Mouse (Mus musculus) left cerebral cortex, adult 9 months (tissue): ENCODE measurements around the gene Myt1.
"Not testable (repeated sequence)": the region's sequence is repeated elsewhere in the genome, so short reads cannot be mapped to it uniquely, and the experiment has no call there.

Source experiments
- DNase-seq, 2 experiments: peaks; one replicate each; pipeline ENCODE4 v3.0.0; 2022; ENCODE audit warnings: low spot score in 2 of 2

The Myt1 gene

GRCm38 (mm10) chr2:181777715-181778114, 14.6 kb downstream of the Myt1 start:
- DNase-seq: no peak

- no peak for DNase-seq
Observed at GRCm38 (mm10) chr2:181781421-181781820, 18.3 kb downstream of the Myt1 start.

GRCm38 (mm10) chr2:181787852-181788251, 24.7 kb downstream of the Myt1 start:
- no peak for DNase-seq

GRCm38 (mm10) chr2:181789396-181789795, 26.3 kb downstream of the Myt1 start:
- DNase-seq: no peak

GRCm38 (mm10) chr2:181793186-181793585, 30.1 kb downstream of the Myt1 start:
- DNase-seq: not testable (repeated sequence)

GRCm38 (mm10) chr2:181795641-181796130, 32.6 kb downstream of the Myt1 start:
- DNase-seq: no peak

GRCm38 (mm10) chr2:181797672-181798071, 34.5 kb downstream of the Myt1 start:
- DNase-seq: no peak

- DNase-seq: no peak
Observed at GRCm38 (mm10) chr2:181829032-181829650, 66.0 kb downstream of the Myt1 start.

- DNase-seq: no peak
Observed at GRCm38 (mm10) chr2:181832745-181833144, 69.6 kb downstream of the Myt1 start.

- peak; percentile 81 to 93 for DNase-seq
Observed at GRCm38 (mm10) chr2:181837372-181838292, 74.5 kb downstream of the Myt1 start, which contains the start of gene Pcmtd2. Pcmtd2 (plus strand) TSS chr2:181837854.

GRCm38 (mm10) chr2:181838293-181838680, 75.2 kb downstream of the Myt1 start:
- DNase-seq: peak in 1 of 2 experiments; percentile 19

- DNase-seq: no peak
Observed at GRCm38 (mm10) chr2:181845709-181846394, 82.7 kb downstream of the Myt1 start.

- DNase-seq: peak; percentile 95 to 98
Observed at GRCm38 (mm10) chr2:181863791-181864535, 100.8 kb downstream of the Myt1 start, which contains the start of gene Polr3k. Polr3k (plus strand) TSS chr2:181864337.

- DNase-seq: no peak
Observed at GRCm38 (mm10) chr2:181864536-181864860, 101.4 kb downstream of the Myt1 start.

GRCm38 (mm10) chr2:181866931-181867330, 103.8 kb downstream of the Myt1 start:
- peak in 1 of 2 experiments; percentile 85 for DNase-seq

GRCm38 (mm10) chr2:181871039-181871438, 107.9 kb downstream of the Myt1 start:
- DNase-seq: no peak
